Mouse (Mus musculus) C2C12 (cell line): ENCODE data around the gene Zfp266.

Experiments
- CTCF ChIP-seq: IDR thresholded peaks from one replicate; pipeline ENCODE4 v1.5.1; 2011; ENCODE audit not compliant: control insufficient read depth, insufficient read depth, insufficient read length
- MAX ChIP-seq: IDR thresholded peaks from one replicate; pipeline ENCODE4 v1.6.1; 2011; ENCODE audit warnings: mild to moderate bottlenecking, control low read depth

DNA sequence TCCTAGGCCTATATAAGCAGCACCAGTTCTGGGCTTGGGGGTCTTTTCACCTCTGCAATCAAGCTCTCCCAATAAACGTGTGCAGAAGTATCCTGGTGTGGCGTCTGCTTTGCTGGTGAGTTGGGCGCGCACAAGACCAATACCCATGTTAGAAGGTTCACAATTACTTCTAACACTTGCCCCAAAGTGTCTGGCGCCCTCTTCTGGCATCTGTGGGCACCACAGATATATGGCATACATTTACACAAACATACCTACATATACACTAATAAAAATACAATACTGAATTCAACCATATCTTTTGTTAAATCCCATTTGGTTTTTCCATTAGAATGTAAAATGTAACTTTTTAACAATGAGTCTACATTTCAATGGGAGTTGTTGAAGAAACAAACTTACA, 41.0 kb upstream of the Zfp266 start:
- TF ChIP-seq MAX: no peak
- no peak for TF ChIP-seq CTCF
